In genomic region chr8:3603439-3603838, GRCm38 (mm10) we compare ENCODE assay signal across 43 mouse cellular contexts. TPM values are rescaled to one million over a fixed set of nuclear protein-coding genes. Genes with fewer than 3 reads are reported as not detected.
"Had no signal": no experiment of that assay in that cellular context is flagged by ENCODE, and none has a peak within 500 bp of the region (broad histone marks: within the 10 kb centered on the region; RNA-seq: fewer than 3 reads in every experiment).

No protein-coding gene starts in this region.

- H3K27me3 ChIP-seq: heart, embryonic 12.5 days; heart, embryonic 13.5 days; heart, embryonic 15.5 days; hindbrain, embryonic 12.5 days; hindbrain, embryonic 13.5 days; hindbrain, embryonic 15.5 days; kidney, embryonic 15.5 days had no signal

- H3K4me1 ChIP-seq: hindbrain, embryonic 10.5 days; hindbrain, embryonic 12.5 days; hindbrain, embryonic 13.5 days; hindbrain, embryonic 15.5 days had no signal

- ATAC-seq: hindbrain, embryonic 16.5 days; hindbrain, postnatal 0 days; inflammation-experienced regulatory T-cells, adult 6 months; intestine, embryonic 16.5 days had no signal

- H3K27ac ChIP-seq: heart, adult 2 months; heart, embryonic 13.5 days; heart, embryonic 15.5 days; hindbrain, embryonic 10.5 days; hindbrain, embryonic 12.5 days; hindbrain, embryonic 13.5 days; hindbrain, embryonic 14.5 days; hindbrain, embryonic 15.5 days; hindbrain, postnatal 0 days; kidney, embryonic 15.5 days; kidney, postnatal 0 days; layer of hippocampus, adult 2 months had no signal

- H3K36me3 ChIP-seq: heart, embryonic 15.5 days had no signal

- H3K4me2 ChIP-seq: heart, embryonic 11.5 days; heart, embryonic 12.5 days; heart, embryonic 13.5 days; heart, embryonic 15.5 days; hindbrain, embryonic 12.5 days; hindbrain, embryonic 13.5 days; hindbrain, embryonic 14.5 days; hindbrain, embryonic 15.5 days; kidney, embryonic 15.5 days had no signal

- H3K9me3 ChIP-seq: heart, embryonic 12.5 days; heart, embryonic 13.5 days; heart, embryonic 15.5 days; hindbrain, embryonic 10.5 days; hindbrain, embryonic 12.5 days; hindbrain, embryonic 13.5 days; hindbrain, embryonic 15.5 days; kidney, embryonic 15.5 days had no signal

- H3K9ac ChIP-seq: heart, embryonic 12.5 days; heart, embryonic 13.5 days; heart, embryonic 15.5 days; hindbrain, embryonic 12.5 days; hindbrain, embryonic 13.5 days; hindbrain, embryonic 14.5 days; hindbrain, embryonic 15.5 days; kidney, embryonic 15.5 days had no signal

- H3K4me3 ChIP-seq: heart, adult 2 months; heart, embryonic 12.5 days; heart, embryonic 13.5 days; heart, embryonic 15.5 days; hindbrain, embryonic 10.5 days; hindbrain, embryonic 12.5 days; hindbrain, embryonic 13.5 days; hindbrain, embryonic 15.5 days; kidney, embryonic 15.5 days; layer of hippocampus, adult 2 months had no signal

- DNase-seq: heart, adult 18-20 months; heart, adult 2 months; heart, postnatal 10 days; heart, postnatal 14 days; heart, postnatal 36 days; kidney, adult 11 months; kidney, adult 18-20 months; kidney, adult 2 months; kidney, adult 8-10 months; kidney, adult 9 months; kidney, postnatal 10 days; kidney, postnatal 14 days; kidney, postnatal 25 days; kidney, postnatal 36 days; kidney, postnatal 4 days; layer of hippocampus, adult 9-11 months; layer of hippocampus, postnatal 36 days had no signal

RNA-seq across cellular contexts. Expression of gene Camsap3, which starts 16.3 kb away (rescaled TPM):
- polyA plus RNA-seq: inflammation-experienced regulatory T-cells, adult 6 months had no signal

RNA-seq across cellular contexts. Expression of gene Pcp2, which starts 21.9 kb away (rescaled TPM):
- total RNA-seq: heart, adult 18-20 months; heart, adult 2 months; heart, adult 8-10 months; heart, postnatal 10 days; heart, postnatal 14 days; heart, postnatal 25 days; heart, postnatal 36 days; hematopoietic stem cell, adult 5-6 weeks; layer of hippocampus, adult 8-10 months; layer of hippocampus, postnatal 10 days; left cerebral cortex, adult 18-20 months had no signal
- polyA plus RNA-seq: heart, adult 2 months; heart, embryonic 12.5 days; heart, embryonic 13.5 days; heart, embryonic 14.5 days; heart, postnatal 0 days; hindbrain, embryonic 10.5 days; inflammation-experienced regulatory T-cells, adult 6 months; intestine, embryonic 14.5 days; kidney, adult 2 months; kidney, postnatal 0 days; large intestine, adult 2 months had no signal
